Mouse (Mus musculus): ENCODE data around the gene Xpnpep3.
"Not testable (repeated sequence)": the region's sequence is repeated elsewhere in the genome, so short reads cannot be mapped to it uniquely, and the experiment has no call there.

The Xpnpep3 gene

GRCm38 (mm10) chr15:81368601-81369000 is 31.3 kb upstream of the Xpnpep3 start:
- Histone ChIP-seq H3K27me3 (ENCODE audit: control insufficient read depth, insufficient read depth, low read length, poor library complexity, severe bottlenecking) (no peaks in the 10 kb centered on the region), H3K36me3 (ENCODE audit: control insufficient read depth, insufficient read depth, low read length, poor library complexity, severe bottlenecking) (peaks cover 24% of the 10 kb centered on the region)
- no peak for DNase-seq (ENCODE audit: low read depth, low spot score)

DNA sequence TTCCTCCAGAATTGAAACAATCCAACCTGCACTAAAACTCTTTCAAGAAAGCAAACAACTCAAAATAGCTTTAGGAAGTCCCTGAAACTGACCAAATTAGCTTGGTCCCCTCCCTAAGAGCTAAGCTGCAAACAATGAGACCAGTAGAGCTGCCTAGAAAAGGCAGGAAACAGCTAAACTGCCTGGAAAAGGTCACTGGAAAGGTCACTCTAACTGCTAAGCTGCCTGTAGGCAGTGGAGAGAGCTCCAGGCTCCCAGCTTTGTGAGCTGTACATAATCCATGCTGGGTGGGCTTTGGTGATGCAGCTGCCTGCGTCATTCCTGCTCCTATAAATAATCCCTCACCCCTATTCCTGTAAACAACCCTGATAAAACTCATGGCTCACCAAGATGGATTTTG is 29.6 kb upstream of the Xpnpep3 start:
- H3K36me3 ChIP-seq (ENCODE audit: control insufficient read depth, insufficient read depth, low read length, poor library complexity, severe bottlenecking) = peaks cover 23% of the 10 kb centered on the region
- no peak for DNase-seq (ENCODE audit: low read depth, low spot score)
- H3K27me3 ChIP-seq (ENCODE audit: control insufficient read depth, insufficient read depth, low read length, poor library complexity, severe bottlenecking) = no peaks in the 10 kb centered on the region

- H3K27me3 ChIP-seq (ENCODE audit: control insufficient read depth, insufficient read depth, low read length, poor library complexity, severe bottlenecking) = no peaks in the 10 kb centered on the region
- peaks cover 15% of the 10 kb centered on the region for H3K36me3 ChIP-seq (ENCODE audit: control insufficient read depth, insufficient read depth, low read length, poor library complexity, severe bottlenecking)
- DNase-seq (ENCODE audit: low read depth, low spot score) = no peak
These were observed 25.3 kb upstream of the Xpnpep3 start for GRCm38 (mm10) chr15:81374621-81375020.

GRCm38 (mm10) chr15:81378845-81379244 is 21.1 kb upstream of the Xpnpep3 start:
- Histone ChIP-seq H3K36me3 (ENCODE audit: control insufficient read depth, insufficient read depth, low read length, poor library complexity, severe bottlenecking) (peaks cover 9% of the 10 kb centered on the region), H3K27me3 (ENCODE audit: control insufficient read depth, insufficient read depth, low read length, poor library complexity, severe bottlenecking) (no peaks in the 10 kb centered on the region)
- no peak for DNase-seq (ENCODE audit: low read depth, low spot score)

- peaks cover 14% of the 10 kb centered on the region for H3K36me3 ChIP-seq (ENCODE audit: control insufficient read depth, insufficient read depth, low read length, poor library complexity, severe bottlenecking)
- no peaks in the 10 kb centered on the region for H3K27me3 ChIP-seq (ENCODE audit: control insufficient read depth, insufficient read depth, low read length, poor library complexity, severe bottlenecking)
- DNase-seq (ENCODE audit: low read depth, low spot score) = no peak
These were observed 13.6 kb upstream of the Xpnpep3 start for GRCm38 (mm10) chr15:81386327-81386726.

DNA sequence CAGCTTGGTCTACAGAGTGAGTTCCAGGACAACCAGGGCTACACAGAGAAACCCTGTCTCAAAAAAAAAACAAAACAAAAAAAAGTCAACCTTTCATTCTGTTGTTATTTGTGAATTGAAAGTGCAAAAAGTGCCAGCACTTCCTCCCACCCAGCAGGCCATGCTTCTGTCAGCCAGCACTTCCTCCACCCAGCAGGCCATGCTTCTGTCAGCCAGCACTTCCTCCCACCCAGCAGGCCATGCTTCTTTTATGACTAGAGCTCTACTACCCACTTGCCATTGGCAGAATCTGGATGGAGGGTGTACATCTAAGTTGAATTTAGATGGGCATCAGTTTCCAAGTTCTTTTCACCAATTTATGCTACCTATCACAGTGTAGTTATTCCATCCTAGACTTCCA is 6.9 kb upstream of the Xpnpep3 start:
- H3K27me3 ChIP-seq (ENCODE audit: control insufficient read depth, insufficient read depth, low read length, poor library complexity, severe bottlenecking) = no peaks in the 10 kb centered on the region; the same call in 1 of the 2 replicates
- peak; percentile 52 for DNase-seq (ENCODE audit: low read depth, low spot score)
- peaks cover 7% of the 10 kb centered on the region for H3K36me3 ChIP-seq (ENCODE audit: control insufficient read depth, insufficient read depth, low read length, poor library complexity, severe bottlenecking)

- no peak for DNase-seq (ENCODE audit: low read depth, low spot score)
- H3K36me3 ChIP-seq (ENCODE audit: control insufficient read depth, insufficient read depth, low read length, poor library complexity, severe bottlenecking) = peaks cover 5% of the 10 kb centered on the region
These were observed 5.6 kb upstream of the Xpnpep3 start for GRCm38 (mm10) chr15:81394211-81394915.

GRCm38 (mm10) chr15:81398189-81398588 is 1.7 kb upstream of the Xpnpep3 start:
- no peak for DNase-seq (ENCODE audit: low read depth, low spot score)
- H3K36me3 ChIP-seq (ENCODE audit: control insufficient read depth, insufficient read depth, low read length, poor library complexity, severe bottlenecking) = no peaks in the 10 kb centered on the region
- no peaks in the 10 kb centered on the region for H3K27me3 ChIP-seq (ENCODE audit: control insufficient read depth, insufficient read depth, low read length, poor library complexity, severe bottlenecking)

More at GRCm38 (mm10) chr15:81394211-81394915, 5.6 kb upstream of the Xpnpep3 start:
- no peaks in the 10 kb centered on the region; the same call in 1 of the 2 replicates for H3K27me3 ChIP-seq (ENCODE audit: control insufficient read depth, insufficient read depth, low read length, poor library complexity, severe bottlenecking)

GRCm38 (mm10) chr15:81399297-81399637 is 671 bp upstream of the Xpnpep3 start:
- no peak for DNase-seq (ENCODE audit: low read depth, low spot score)
- no peaks in the 10 kb centered on the region for H3K36me3 ChIP-seq (ENCODE audit: control insufficient read depth, insufficient read depth, low read length, poor library complexity, severe bottlenecking)
- H3K27me3 ChIP-seq (ENCODE audit: control insufficient read depth, insufficient read depth, low read length, poor library complexity, severe bottlenecking) = no peaks in the 10 kb centered on the region

DNA sequence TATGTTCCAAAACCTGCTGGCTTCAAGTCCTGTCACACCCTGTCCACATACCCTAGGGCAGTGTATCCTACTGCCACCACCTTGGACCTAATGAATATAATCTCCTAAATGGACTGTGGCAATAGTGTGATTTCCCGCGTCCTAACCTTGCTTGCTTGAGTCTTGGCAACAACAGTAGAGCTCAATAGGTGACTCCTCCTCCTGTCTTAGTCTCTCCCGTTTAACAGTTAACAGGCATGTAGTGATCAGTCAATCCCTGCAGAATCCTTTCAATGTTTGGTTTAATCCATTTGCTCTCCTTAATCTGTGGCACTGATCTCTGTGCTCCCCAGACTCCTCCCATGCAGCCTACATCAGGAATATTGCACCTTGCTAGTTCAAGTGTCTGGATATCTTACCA is 5.1 kb downstream of the Xpnpep3 start:
- Histone ChIP-seq H3K36me3 (ENCODE audit: control insufficient read depth, insufficient read depth, low read length, poor library complexity, severe bottlenecking) (no peaks in the 10 kb centered on the region), H3K27me3 (ENCODE audit: control insufficient read depth, insufficient read depth, low read length, poor library complexity, severe bottlenecking) (no peaks in the 10 kb centered on the region)
- no peak for DNase-seq (ENCODE audit: low read depth, low spot score)

DNA sequence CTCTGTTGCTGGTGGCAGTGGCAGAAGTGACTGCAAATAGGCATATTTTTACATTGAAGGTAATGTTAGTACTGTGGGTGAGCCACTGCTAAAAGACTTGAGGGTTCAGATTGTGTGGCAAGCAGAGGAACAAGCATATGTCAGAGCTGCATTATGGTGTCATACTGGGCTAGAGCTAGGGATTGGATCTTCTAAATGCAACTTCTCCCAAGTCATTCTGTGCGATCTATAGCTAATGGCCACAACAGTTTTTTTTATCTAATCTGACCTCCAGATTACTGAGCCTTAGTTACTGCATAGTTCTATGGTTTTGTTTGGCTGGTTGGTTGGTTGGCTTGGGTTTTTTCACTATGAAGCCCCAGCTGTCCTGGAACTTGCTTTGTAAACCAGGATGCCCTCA is 8.3 kb downstream of the Xpnpep3 start, which contains the start of gene Dnajb7:
Gene Dnajb7, minus strand, starts transcription at position 101 of the 400 bp plus-strand sequence.
- H3K36me3 ChIP-seq (ENCODE audit: control insufficient read depth, insufficient read depth, low read length, poor library complexity, severe bottlenecking) = no peaks in the 10 kb centered on the region
- no peaks in the 10 kb centered on the region for H3K27me3 ChIP-seq (ENCODE audit: control insufficient read depth, insufficient read depth, low read length, poor library complexity, severe bottlenecking)
- no peak for DNase-seq (ENCODE audit: low read depth, low spot score)

- peak; percentile 75 for DNase-seq (ENCODE audit: low read depth, low spot score)
These were observed 16.9 kb downstream of the Xpnpep3 start for GRCm38 (mm10) chr15:81416763-81417310.

DNA sequence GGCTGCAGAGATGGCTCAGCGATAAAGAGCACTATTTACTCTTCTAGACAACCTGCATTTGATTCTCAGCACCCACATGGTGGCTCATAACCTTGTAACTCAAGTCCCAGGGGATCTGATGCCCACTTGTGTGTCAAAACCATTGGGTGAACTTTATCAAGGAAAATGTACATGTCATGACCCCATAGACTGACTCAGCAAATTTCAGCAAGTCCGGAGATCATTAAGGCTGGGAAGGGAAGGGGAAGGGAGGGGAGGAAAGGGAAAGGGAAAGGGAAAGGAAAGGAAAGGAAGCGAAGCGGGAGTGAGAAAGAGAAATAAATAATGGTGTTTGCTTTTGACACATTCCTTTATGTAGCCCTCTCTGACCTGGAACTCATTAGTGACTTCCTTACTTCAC is 18.1 kb downstream of the Xpnpep3 start:
- DNase-seq (ENCODE audit: low read depth, low spot score) = no peak
- H3K27me3 ChIP-seq (ENCODE audit: control insufficient read depth, insufficient read depth, low read length, poor library complexity, severe bottlenecking) = no peaks in the 10 kb centered on the region
- H3K36me3 ChIP-seq (ENCODE audit: control insufficient read depth, insufficient read depth, low read length, poor library complexity, severe bottlenecking) = no peaks in the 10 kb centered on the region

More at GRCm38 (mm10) chr15:81416763-81417310, 16.9 kb downstream of the Xpnpep3 start:
- not testable (repeated sequence) for H3K36me3 ChIP-seq (ENCODE audit: control insufficient read depth, insufficient read depth, low read length, poor library complexity, severe bottlenecking); H3K27me3 ChIP-seq (ENCODE audit: control insufficient read depth, insufficient read depth, low read length, poor library complexity, severe bottlenecking)

DNA sequence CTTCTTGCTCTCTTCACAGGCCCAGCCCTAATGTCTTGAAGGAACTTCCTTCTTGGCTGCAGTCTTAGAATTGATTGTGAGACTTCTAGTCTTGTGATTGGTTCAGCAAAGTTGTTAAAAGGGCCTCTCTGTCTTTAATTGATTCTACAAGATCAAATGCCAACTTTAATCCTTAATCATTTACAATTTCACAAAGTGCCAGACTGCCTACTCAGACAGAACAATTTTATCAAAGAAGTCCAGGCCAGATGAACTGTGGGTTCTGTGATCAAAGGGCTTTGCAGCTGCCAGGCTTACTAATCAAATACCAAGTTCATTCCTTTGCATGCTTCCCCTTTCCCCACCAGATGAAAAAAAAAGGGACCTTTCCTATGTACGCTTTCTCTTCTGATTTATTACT is 21.5 kb downstream of the Xpnpep3 start:
- Histone ChIP-seq H3K36me3 (ENCODE audit: control insufficient read depth, insufficient read depth, low read length, poor library complexity, severe bottlenecking) (no peaks in the 10 kb centered on the region), H3K27me3 (ENCODE audit: control insufficient read depth, insufficient read depth, low read length, poor library complexity, severe bottlenecking) (no peaks in the 10 kb centered on the region)
- peak; percentile 20 for DNase-seq (ENCODE audit: low read depth, low spot score)

- H3K36me3 ChIP-seq (ENCODE audit: control insufficient read depth, insufficient read depth, low read length, poor library complexity, severe bottlenecking) = no peaks in the 10 kb centered on the region
- H3K27me3 ChIP-seq (ENCODE audit: control insufficient read depth, insufficient read depth, low read length, poor library complexity, severe bottlenecking) = no peaks in the 10 kb centered on the region
- no peak for DNase-seq (ENCODE audit: low read depth, low spot score)
These were observed 22.3 kb downstream of the Xpnpep3 start for GRCm38 (mm10) chr15:81422156-81422681.

Data from splenic B cell, adult 2 months (primary cell).